Mouse (Mus musculus) spleen, postnatal 4 days (tissue): ENCODE results near the gene Hes5.

Experiments used
- DNase-seq, 2 experiments: peaks; one replicate each; pipeline ENCODE4 v3.0.0; 2022; ENCODE audit warnings: low spot score in 2 of 2

Gene Hes5

DNA sequence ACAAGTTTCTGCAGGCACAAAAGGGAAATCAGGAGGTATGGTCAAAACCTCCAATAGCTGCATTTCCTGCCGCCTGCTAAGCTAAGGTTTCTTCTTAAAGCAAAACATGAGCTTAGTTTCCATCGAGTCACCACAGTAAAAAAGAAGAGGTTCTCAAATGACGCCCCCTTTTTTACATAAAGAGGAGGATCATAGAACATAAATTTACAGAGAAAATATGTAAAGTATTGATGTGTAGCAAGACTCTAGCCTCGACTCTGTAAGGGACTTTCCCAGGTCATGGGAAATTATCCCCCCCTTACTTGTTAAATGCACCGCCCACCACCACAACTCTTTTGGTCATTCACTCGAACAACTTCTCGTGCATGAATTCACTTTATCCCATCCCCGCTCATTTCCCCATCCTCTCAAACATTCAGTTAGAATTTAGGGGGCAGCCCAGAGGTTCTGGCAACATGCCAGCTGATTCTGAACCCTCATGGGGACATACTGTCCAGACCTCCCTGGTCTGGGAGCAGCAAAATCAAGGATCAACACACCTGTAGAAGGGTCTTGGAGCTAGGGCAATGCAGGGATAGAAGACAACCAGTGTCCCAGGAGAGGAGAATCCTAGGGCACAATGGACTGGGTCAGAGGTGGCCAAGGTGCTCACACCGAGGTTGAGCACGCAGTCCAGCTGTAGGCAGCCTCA, 17.9 kb upstream of the Hes5 start:
- no peak for DNase-seq

DNA sequence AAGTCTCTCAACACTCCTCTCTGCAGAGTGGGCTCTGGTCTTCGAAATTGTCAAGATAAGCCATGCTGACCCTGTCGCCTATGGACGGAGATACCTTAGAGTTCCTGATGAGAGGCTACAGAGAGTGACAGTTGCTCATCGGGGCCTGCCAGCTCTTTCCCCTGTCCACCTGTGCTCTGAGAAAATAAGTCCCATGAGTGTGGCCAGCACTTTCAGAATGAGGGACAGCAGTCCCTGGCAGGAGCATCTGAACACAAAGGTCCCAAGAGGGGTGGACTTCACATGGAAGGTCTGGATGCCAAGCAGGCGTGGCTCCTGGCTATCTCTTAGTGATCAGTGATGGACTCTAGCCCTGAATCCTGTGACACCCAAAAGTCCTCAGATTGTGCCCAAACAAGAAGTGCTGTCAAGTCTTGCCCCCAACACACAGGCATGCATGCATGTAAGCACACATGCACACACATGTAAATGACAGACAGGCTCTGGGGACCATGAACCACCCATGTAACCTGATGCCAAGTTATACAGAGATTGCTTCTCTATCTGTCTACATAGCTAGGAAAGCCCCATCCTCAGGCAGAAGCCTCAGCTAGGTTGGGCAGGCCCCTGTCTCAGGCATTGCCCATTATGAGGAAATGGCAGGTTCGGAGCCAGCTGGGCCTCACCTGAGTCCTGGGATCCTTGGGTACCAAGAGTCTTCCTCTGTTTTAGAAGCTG, 17.2 kb upstream of the Hes5 start:
- DNase-seq = no peak

DNA sequence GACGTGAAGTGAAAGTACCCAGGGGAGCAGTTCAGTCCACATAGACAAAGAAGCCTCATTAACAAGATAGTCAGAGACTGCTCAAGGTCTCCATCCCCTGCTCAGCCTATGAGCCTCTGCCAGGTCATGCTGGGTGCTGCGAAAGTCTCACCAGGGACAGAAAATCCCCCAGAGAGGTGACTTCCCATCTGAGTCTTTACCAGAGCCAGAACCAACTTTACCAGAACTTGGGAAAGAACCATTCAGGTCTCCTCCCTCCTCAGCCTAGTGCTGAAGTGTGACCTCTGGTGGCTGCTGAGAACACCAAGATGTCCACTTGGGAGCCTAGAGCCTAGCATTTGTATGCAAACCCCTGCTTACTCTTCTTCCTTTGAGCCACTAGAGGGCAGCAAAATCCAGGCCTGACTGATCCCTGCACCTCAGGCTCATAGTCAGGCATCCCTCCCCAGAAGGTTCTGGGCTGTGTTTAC, 16.6 kb upstream of the Hes5 start:
- DNase-seq = peak; percentile 82 to 86

DNA sequence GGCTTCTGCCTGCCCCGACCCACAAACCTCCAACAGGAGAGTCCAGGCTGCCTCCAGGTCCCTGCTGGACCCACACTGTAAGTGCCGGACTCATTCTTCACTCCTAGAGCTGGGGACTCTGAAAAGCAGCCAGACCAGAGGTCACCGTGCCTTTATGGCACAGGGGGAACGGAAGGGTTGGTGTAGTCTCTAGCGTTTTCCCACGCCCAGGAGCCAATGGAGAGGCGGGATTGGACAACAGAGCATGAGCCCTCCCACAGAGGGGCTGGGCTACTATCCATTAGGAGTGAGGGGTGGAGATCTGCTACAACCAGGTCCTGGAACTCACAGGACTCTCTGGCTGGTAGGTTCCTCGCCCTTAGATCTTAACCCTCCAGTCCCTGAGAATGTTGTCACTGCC, 14.4 kb upstream of the Hes5 start:
- DNase-seq = no peak

DNA sequence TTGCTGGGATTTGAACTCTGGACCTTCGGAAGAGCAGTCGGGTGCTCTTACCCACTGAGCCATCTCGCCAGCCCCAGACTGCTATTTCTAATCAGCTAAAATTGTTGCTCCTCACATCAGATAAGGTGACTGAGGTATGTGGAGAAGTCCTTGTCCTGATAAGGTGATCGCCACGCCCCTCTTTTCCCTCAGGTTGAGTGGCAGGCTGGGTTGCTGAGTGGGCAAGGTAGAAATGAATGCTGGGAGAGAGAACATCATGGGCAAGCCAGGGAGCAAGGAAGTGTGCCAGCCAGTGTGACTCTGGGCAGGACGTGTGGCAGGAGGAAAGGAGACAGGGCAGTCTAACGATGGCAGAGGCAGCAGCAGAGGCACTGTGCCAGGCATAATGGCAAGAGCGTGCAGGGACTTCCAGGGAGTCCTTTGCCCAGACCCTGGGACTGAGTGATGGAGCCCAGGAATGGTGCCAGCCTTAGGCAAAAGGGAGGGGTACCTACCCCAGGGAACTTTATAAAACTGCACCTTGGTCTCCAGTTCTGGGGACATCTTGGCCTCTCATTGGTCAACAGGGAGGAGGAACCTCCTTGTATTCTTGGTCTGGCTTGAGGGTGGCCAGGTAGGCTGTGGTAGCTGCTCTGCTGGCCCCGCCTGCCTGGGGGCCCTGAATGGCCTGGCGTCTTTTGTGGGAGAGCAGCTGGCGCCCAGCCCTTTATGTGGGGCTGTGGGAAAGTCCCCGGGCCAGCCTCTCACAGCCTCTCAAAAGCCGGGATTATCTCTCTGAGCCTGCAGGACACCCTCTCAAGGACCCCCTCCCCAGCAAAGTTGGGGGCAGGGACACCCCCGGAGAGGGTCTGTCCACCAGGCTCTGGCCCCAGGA, 12.4 kb upstream of the Hes5 start:
- no peak for DNase-seq

DNA sequence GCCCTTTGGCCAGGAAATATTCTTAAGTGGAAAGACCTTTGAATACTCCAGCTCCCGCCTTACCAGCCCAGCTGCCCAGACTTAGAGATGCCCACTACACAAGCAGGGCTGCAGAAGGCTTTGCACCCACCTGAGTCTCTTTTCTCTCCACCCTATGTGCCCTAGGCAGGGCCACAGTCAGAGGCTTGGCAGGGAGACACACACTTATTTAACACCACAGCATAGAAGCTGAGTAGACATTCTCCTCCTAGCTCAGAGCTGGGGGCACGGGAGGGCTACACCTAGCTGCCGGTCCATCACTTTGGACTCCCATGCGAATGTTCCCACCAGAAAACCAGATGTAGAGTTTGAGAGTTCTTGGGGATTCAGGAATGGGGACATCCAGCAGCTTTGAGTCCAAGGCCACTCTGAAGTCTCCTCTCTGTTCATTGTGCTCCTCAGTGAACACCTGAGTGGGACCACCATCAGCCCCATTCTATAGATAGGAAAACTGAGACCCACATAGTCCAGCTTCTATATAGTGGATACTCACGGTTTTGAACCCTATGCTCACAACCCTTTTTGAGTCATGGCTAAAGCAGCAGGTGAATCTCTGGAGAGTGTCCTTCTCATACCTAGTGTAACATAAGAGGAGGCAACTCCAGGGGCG, 11.7 kb upstream of the Hes5 start:
- no peak for DNase-seq

DNA sequence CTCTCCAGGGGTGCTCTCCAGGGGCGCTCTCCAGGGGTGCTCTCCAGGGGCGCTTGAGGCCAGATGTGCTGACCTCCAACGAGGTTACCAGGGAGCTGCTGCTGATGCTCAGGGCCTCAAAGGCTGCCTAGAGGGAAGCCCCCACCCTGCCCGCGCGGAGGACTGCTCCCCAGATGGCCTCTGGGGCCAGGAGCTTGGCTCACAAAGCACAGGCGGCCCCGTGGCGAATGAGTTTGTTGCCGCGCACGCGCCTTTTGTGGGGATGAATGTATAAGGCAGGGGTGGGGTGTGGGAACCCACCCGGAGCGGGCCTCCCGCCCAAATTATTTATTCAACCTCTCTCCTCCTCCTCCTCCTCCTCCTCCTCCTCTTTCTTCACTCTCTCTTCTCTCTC, 11.1 kb upstream of the Hes5 start:
- no peak for DNase-seq

DNA sequence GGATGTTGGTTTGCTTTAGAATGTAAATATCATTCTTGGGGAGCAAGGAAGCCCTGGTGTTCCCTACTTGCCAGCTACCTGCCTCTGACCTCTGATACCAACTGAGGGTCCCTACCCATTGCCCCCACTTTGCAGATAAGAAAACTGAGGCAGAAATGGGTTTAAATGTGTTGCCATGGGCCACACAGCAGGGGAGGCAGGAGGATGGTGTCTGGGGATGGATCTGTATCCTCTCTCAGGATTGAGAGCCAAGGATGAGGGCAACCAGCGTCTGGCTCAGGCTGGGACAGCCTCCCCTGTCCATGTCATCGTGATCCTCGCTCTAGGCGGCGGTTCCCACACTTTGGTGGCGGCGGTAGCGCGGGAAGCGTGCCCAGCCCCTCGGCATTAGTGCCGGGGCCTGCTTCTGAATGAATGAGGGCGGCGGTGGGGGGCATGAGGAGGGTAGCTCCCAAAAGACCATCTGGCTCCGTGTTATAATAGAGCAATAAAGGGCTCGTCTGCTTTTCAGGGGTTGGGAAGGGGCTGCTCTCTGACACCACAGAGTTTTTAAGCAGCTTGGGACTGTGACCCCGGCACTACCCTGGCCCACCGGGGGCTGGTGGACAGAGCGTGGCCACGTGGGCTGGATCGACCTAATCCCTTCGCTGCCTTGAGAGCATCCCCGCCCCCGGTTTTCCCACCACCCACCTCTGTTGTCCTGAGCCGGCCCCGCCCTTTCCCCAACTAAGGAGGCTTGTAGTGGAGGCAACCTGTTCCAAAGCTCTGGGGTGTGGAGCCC, 8.1 kb upstream of the Hes5 start:
- no peak for DNase-seq

DNA sequence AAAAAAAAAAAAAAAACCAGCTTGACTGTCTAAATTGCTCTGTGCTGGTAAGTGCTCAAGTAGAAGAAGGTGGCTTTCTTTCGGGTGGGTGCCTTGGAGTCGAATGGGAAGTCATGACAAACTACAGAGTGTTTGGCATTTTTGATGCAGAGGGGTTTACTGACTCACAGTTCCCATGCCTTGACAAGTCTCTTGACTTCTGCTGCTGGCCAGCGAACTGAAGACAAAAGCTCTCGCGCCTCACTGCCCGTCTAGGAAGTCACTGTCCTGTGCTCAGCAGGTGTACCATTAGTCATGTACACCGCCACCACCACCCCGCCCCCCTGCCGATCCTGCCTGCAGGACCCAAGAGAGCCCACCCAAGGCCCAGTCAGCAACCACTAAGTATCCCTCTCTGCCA, 4.1 kb upstream of the Hes5 start:
- DNase-seq = no peak

DNA sequence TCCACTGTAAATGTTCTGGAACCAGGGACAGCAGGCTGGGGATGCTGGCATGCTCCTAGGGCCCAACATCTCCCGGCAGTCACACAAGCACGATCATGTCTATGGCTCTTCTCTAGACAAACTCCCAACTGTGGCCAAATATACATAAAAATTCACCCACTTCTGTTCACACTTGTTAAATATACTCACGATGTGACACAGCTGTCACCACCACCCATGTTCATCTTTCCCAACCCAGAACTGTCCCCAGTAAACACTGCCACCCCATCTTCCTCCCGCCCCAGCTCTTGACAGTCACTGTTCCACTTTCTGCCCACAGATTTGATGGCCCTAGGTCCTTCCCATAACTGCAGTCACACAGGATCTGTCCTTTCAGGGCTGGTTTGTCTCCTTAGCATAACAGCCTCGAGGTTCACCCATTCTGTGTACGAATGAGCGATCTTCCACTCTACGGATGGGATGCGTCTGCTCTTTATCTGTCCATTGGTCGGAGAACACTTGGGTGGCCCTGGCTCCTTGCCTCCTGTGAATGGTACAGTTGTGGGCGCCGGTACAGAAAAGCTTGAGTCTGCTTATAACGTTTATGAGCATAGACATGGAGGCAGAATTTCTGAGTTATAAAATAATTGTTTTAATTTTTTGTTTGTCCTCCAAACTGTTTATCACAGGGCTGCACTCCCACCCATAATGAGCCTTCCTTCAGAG, 3.3 kb upstream of the Hes5 start:
- no peak for DNase-seq

DNA sequence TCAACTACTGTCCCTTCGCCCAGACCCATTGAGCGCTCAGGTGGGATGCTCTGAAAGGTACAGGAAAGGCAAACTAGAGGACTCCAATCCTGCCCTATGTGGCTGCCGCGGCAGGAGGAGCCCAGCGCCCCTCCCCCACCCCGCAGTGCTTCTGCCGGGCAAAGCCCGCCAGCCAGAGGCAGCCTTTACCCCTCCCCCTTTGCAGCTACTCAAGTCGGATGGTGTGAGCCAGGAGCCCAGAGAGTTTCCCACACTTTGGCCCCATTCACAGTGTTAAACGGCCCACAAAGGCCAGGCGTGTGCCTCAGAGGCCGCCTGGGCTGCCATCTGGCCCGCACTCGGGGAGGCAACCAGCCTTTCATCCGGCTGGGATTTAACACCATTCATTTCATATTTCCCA, 2.6 kb upstream of the Hes5 start:
- DNase-seq = no peak

DNA sequence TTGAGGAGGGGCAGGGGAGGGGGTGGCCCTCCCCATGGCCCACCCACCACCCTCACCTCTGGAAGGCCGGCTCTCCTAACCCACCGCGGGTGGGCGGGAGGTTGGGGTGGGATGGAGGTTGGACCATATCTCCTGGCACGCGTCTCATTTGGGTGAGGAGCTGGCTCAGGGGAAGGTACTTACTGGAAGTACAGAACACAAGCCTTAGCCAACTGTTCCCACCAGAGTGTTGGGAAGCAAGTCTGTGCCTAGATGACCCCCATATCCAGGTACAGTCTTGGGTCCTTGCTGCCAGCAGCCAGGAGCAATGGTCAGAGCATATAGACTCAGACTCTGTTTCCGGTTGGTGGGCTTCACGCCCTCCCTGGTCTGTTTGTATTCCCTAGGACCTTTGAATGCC, 2.1 kb upstream of the Hes5 start:
- no peak for DNase-seq

DNA sequence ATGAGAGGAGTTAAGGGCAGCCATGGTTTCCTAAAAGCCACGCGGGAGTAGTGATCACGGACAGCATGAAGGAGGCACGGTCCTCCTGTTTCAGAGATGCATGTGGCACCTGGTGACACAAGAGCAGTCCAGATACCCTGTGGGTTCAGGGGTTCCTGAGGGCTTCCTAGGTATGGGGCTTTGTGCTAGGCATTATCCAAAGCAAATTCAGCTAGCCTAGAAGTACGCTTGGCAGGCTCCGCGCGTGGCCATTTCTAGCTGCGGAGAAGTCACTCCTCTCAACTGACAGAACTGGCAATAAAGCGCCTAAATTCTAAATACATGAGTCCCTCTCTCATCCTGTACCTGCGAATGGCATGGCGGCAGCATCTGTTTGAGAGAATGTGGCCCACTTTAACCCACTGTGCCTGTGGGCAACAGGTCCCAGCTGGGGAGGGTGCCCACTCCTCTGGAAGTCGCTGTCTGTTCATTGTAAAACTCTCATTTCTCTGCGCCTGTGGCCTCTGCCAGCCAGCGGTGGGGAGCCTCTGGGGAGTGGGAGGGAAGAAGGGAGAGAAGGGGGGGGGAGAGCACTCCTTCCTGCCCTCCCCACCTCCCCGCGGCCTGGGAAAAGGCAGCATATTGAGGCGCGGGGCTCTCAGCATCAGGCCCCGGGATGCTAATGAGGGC, 568 bp upstream of the Hes5 start:
- DNase-seq = no peak

DNA sequence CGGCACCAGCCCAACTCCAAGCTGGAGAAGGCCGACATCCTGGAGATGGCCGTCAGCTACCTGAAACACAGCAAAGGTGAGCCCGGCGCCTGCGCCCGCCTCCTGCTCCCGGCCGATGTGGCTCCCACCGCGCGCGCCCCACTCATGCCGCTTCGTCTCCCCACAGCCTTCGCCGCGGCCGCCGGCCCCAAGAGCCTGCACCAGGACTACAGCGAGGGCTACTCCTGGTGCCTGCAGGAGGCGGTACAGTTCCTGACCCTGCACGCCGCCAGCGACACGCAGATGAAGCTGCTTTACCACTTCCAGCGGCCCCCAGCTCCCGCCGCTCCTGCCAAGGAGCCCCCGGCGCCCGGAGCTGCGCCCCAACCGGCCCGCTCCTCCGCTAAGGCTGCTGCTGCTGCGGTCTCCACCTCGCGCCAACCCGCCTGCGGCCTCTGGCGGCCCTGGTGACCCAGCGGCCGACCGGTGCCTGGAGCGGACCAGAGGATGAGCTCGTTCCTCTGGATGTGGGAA, 559 bp downstream of the Hes5 start:
- DNase-seq = peak; percentile 60 to 85

DNA sequence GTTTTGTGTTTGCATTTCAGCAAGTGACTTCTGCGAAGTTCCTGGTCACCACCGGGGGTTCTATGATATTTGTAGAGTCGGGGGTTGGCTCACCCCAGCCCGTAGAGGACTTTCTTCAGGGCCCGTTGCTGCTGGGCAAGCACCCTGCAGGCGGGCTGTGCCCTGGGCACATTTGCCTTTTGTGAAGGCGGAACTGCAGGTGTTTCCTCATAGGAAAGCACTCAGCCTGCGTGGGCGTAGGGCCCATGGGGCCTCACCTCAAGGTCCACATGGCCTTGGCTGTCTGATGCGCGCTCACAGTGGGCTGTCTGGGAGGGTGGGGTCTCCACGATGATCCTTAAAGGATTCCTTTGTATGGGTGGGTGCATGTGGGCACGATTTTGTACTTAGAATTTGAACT, 1.2 kb downstream of the Hes5 start:
- peak; percentile 77 to 88 for DNase-seq

DNA sequence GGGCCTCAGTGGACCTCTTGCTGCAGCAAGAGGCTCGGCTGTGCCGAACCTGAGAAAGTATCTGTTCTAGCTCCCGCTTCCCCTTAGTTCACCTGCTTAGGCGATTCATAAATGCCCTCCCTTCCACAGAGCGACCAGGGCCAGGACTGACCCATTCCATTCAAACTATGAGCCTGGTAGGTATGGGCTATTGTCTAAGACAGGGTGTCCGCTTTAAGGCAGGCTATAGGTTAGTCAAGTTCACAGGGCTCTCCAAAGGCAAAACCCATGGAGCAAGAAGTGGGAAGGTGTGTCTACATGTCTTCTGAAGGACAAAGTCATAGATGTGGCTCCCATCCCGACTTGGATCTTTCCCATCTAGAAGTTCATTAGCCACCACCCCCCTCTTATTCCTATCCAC, 2.0 kb downstream of the Hes5 start:
- no peak for DNase-seq

DNA sequence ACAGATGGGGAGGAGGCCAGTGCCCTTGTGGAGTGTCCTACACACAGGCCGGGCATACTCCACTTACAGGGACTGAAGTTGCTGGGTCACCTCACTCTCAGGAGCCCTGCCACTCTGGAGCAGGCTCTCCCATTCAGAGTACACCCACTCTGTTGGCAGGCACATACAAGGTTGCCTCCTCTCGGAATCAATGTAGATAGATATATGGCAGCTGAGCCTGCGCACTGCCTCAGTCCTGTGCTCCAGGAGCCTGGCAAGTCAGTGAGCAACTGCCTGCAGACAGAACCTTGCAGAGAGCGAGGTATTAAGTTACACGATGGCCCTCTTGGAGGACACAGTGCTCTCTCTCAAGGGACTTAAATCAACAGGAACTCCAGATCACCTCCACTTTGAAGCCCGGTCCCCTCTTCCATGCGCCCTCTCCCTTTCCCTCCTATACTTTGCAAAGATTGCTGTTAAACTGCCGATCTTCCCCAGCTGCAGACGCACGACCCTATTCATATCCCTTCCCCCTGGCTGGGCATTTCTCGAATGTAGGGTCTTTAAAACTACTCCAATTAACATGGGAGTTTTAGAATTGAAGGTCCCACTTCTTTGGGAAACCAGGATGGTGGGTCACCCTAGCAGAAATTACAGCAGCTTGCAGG, 2.6 kb downstream of the Hes5 start:
- DNase-seq = no peak

DNA sequence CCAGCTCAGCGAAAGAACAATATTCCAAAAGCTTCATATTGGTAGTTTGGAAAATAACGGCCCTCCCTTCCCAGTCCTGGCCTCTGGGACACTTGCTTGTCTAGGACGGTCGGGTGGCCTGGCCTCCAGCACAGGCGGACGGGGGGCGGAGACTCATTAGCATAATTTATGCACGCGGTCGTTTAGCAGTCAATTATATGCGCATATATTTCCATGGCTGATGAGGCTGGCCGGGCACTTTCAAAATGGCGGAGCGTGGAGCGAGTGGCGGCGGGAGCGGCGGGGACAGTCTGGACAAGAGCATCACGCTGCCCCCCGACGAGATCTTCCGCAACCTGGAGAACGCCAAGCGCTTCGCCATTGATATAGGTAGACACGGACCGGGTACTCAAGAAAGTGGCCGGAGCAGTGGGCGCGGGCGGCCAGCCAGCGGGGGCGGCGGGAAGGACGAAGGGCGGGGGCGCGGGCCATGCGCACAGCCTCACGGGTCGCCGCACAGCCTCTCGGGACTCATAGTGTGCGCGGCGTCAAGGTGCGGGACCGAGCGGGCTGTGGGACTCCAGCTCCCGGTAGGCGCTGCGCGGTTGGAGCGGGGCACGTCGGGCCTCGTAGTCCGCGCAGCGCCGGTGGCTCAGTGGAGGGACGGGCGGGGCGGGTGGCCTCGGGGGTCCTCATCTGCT, 3.3 kb downstream of the Hes5 start, which contains the start of gene Pank4:
Pank4 (plus strand) TSS at position 223 of the 680 bp plus-strand sequence.
- peak; percentile 91 to 94 for DNase-seq
